Mouse (Mus musculus) layer of hippocampus, adult 8-10 months (tissue): Measurements from ENCODE around the gene Pitpnm1. TPM values are rescaled to one million over a fixed set of nuclear protein-coding genes. Genes with fewer than 3 reads are reported as not detected.

Source experiments
- DNase-seq, 2 experiments: peaks; one replicate each; pipeline ENCODE4 v3.0.0; 2022; ENCODE audit warnings: low spot score in 2 of 2
- total RNA-seq, 4 experiments: library from RNA; stranded (reverse); gene quantifications; 2 replicates each; pipeline ENCODE4 v1.2.4; 2022

The Pitpnm1 gene
- total RNA-seq, 4 experiments from 2014 or later: 180 to 200 (median 193) TPM

GRCm38 (mm10) chr19:4068717-4069410 lies 30.9 kb upstream of the Pitpnm1 start:
- no peak for DNase-seq

- no peak for DNase-seq
Measured at GRCm38 (mm10) chr19:4070311-4070710, 29.5 kb upstream of the Pitpnm1 start.

GRCm38 (mm10) chr19:4070756-4071155 lies 29.0 kb upstream of the Pitpnm1 start:
- DNase-seq: no peak

GRCm38 (mm10) chr19:4071406-4071805 lies 28.4 kb upstream of the Pitpnm1 start:
- no peak for DNase-seq

GRCm38 (mm10) chr19:4072706-4073424 lies 26.9 kb upstream of the Pitpnm1 start:
- DNase-seq: no peak

- DNase-seq: no peak
Measured at GRCm38 (mm10) chr19:4075531-4075930, 24.3 kb upstream of the Pitpnm1 start.

- DNase-seq: no peak
Measured at GRCm38 (mm10) chr19:4079594-4079993, 20.2 kb upstream of the Pitpnm1 start.

- DNase-seq: no peak
Measured at GRCm38 (mm10) chr19:4080511-4081009, 19.2 kb upstream of the Pitpnm1 start.

GRCm38 (mm10) chr19:4081394-4081793 lies 18.4 kb upstream of the Pitpnm1 start, which contains the start of gene Cabp2:
Gene Cabp2 (plus strand): TSS chr19:4081578.
- no peak for DNase-seq

- DNase-seq: no peak
Measured at GRCm38 (mm10) chr19:4082219-4082965, 17.4 kb upstream of the Pitpnm1 start.

GRCm38 (mm10) chr19:4083316-4083715 lies 16.5 kb upstream of the Pitpnm1 start:
- DNase-seq: no peak

- DNase-seq: no peak
Measured at GRCm38 (mm10) chr19:4083826-4084225, 16.0 kb upstream of the Pitpnm1 start.

GRCm38 (mm10) chr19:4084984-4085383 lies 14.8 kb upstream of the Pitpnm1 start:
- DNase-seq: no peak

- no peak for DNase-seq
Measured at GRCm38 (mm10) chr19:4086156-4086555, 13.6 kb upstream of the Pitpnm1 start.

GRCm38 (mm10) chr19:4087090-4087489 lies 12.7 kb upstream of the Pitpnm1 start:
- no peak for DNase-seq

GRCm38 (mm10) chr19:4088146-4088545 lies 11.7 kb upstream of the Pitpnm1 start:
- no peak for DNase-seq

GRCm38 (mm10) chr19:4089128-4089527 lies 10.7 kb upstream of the Pitpnm1 start:
- no peak for DNase-seq

GRCm38 (mm10) chr19:4090446-4090845 lies 9.4 kb upstream of the Pitpnm1 start:
- DNase-seq: no peak

- DNase-seq: no peak
Measured at GRCm38 (mm10) chr19:4091383-4091782, 8.4 kb upstream of the Pitpnm1 start.

GRCm38 (mm10) chr19:4092750-4093149 lies 7.0 kb upstream of the Pitpnm1 start:
- no peak for DNase-seq

- no peak for DNase-seq
Measured at GRCm38 (mm10) chr19:4093772-4094171, 6.0 kb upstream of the Pitpnm1 start.

GRCm38 (mm10) chr19:4094348-4094747 lies 5.5 kb upstream of the Pitpnm1 start:
- no peak for DNase-seq
